Mouse (Mus musculus): ENCODE results near the gene Slc38a1. TPM values are rescaled to one million over a fixed set of nuclear protein-coding genes. Genes with fewer than 3 reads are reported as not detected.
"Not testable (repeated sequence)": the region's sequence is repeated elsewhere in the genome, so short reads cannot be mapped to it uniquely, and the experiment has no call there.

Slc38a1 gene
- polyA plus RNA-seq, 1 experiment from 2014 or later = 77.5 TPM

GRCm38 (mm10) chr15:96638173-96638572 lies 4.5 kb downstream of the Slc38a1 start:
- no peak overlapping the region for H3K27ac ChIP-seq (ENCODE audit: low read length)
- WGBS = 55% methylated on average over 10 of the region's 10 CpGs
- no peak overlapping the region for H3K4me2 ChIP-seq (replicated peaks; ENCODE audit: low read depth, low read length)

DNA sequence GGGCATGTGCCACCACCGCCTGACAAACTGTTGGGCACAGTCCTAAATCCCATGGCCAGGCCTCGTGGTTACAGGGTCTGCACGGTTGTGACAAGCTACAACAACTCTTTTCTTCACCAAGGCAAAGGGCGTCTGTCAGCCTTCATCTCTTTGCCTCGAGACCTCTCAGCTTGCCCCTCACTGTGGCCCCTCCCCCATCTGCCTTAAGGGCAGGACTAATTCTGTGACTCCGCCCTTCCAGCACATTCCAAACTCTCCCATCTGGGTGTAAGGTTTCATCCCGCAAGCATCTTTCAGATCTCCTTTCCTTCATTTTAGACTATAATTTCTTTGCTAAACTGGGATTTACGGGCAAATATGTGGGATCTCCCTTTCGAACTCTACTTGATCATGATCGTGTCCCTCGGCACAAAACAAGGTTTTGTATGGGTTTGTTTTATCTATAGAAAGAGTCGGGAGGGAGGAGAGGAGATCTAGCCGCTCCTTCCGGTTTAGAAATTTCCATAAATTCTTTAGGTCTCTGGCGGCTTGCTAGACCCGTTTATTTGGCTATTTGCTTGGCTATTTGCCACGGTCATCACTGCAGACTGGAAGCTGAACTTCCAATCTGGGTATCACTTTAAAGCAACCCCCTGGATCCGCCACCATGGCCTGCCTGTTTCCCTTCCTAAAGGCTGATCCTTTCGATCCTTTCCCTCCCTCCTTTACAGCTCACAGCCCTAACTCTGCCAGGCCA lies 7.9 kb downstream of the Slc38a1 start:
- Histone ChIP-seq H3K9ac (replicated peaks; ENCODE audit: low read depth, low read length) (no peak overlapping the region), H3K4me2 (replicated peaks; ENCODE audit: low read depth, low read length) (no peak overlapping the region), H3K36me3 (ENCODE audit: control insufficient read depth, insufficient read depth, low read length) (no peaks in the 10 kb centered on the region; the same call in 1 of the 2 replicates), H3K27ac (ENCODE audit: low read length) (no peak overlapping the region), H3K9me3 (ENCODE audit: control insufficient read depth, low read depth, low read length) (no peaks in the 10 kb centered on the region), H3K4me3 (ENCODE audit: low read depth, low read length) (no peak overlapping the region), H3K27me3 (ENCODE audit: control insufficient read depth, insufficient read depth, low read length) (no peaks in the 10 kb centered on the region), H3K4me1 (ENCODE audit: control insufficient read depth, insufficient read depth, low read length) (peaks cover 3% of the 10 kb centered on the region; the same call in 1 of the 2 replicates)
- ATAC-seq (ENCODE audit: insufficient number of reproducible peaks, insufficient read depth, low FRiP score, low read depth) = no peak
- WGBS = 76% methylated on average over 19 of the region's 19 CpGs

More at GRCm38 (mm10) chr15:96638173-96638572, 4.5 kb downstream of the Slc38a1 start:
- no peaks in the 10 kb centered on the region for H3K9me3 ChIP-seq (ENCODE audit: control insufficient read depth, low read depth, low read length)
- H3K27me3 ChIP-seq (ENCODE audit: control insufficient read depth, insufficient read depth, low read length) = no peaks in the 10 kb centered on the region
- H3K36me3 ChIP-seq (ENCODE audit: control insufficient read depth, insufficient read depth, low read length) = no peaks in the 10 kb centered on the region
- peaks cover 3% of the 10 kb centered on the region; the same call in 1 of the 2 replicates for H3K4me1 ChIP-seq (ENCODE audit: control insufficient read depth, insufficient read depth, low read length)
- ATAC-seq (ENCODE audit: insufficient number of reproducible peaks, insufficient read depth, low FRiP score, low read depth) = no peak
- H3K9ac ChIP-seq (replicated peaks; ENCODE audit: low read depth, low read length) = no peak overlapping the region
- no peak overlapping the region for H3K4me3 ChIP-seq (ENCODE audit: low read depth, low read length)

DNA sequence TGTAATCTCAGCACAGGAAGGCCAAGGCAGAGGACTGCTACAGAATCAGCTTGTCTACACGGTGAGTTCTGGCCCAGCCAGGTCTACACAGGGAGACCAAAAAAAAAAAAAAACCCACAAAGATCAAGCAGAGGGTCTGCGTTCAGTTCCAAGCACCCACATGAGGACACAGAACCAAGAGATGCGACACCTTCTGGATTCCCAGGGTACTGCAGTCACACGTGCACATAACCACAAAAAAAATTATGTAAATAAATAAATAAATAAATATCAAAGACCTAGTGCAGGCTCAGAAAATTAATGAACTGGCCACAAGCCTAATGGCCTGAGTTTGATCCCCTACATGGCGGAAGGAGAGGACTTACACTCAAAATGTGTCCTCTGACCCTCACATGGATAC lies 10.5 kb downstream of the Slc38a1 start:
- ATAC-seq (ENCODE audit: insufficient number of reproducible peaks, insufficient read depth, low FRiP score, low read depth) = no peak
- Histone ChIP-seq H3K4me2 (replicated peaks; ENCODE audit: low read depth, low read length) (no peak overlapping the region), H3K4me3 (ENCODE audit: low read depth, low read length) (no peak overlapping the region), H3K4me1 (ENCODE audit: control insufficient read depth, insufficient read depth, low read length) (no peaks in the 10 kb centered on the region), H3K9me3 (ENCODE audit: control insufficient read depth, low read depth, low read length) (no peaks in the 10 kb centered on the region), H3K9ac (replicated peaks; ENCODE audit: low read depth, low read length) (no peak overlapping the region), H3K27ac (ENCODE audit: low read length) (no peak overlapping the region), H3K27me3 (ENCODE audit: control insufficient read depth, insufficient read depth, low read length) (no peaks in the 10 kb centered on the region), H3K36me3 (ENCODE audit: control insufficient read depth, insufficient read depth, low read length) (no peaks in the 10 kb centered on the region; the same call in 1 of the 2 replicates)
- WGBS = 93% methylated on average over 5 of the region's 5 CpGs

GRCm38 (mm10) chr15:96631107-96631718 lies 11.5 kb downstream of the Slc38a1 start:
- H3K9ac ChIP-seq (replicated peaks; ENCODE audit: low read depth, low read length) = no peak overlapping the region
- no peaks in the 10 kb centered on the region for H3K4me1 ChIP-seq (ENCODE audit: control insufficient read depth, insufficient read depth, low read length)
- no peak overlapping the region for H3K4me2 ChIP-seq (replicated peaks; ENCODE audit: low read depth, low read length)
- no peak for ATAC-seq (ENCODE audit: insufficient number of reproducible peaks, insufficient read depth, low FRiP score, low read depth)
- H3K4me3 ChIP-seq (ENCODE audit: low read depth, low read length) = no peak overlapping the region
- H3K9me3 ChIP-seq (ENCODE audit: control insufficient read depth, low read depth, low read length) = no peaks in the 10 kb centered on the region
- 77% methylated on average over 13 of the region's 13 CpGs for WGBS
- H3K36me3 ChIP-seq (ENCODE audit: control insufficient read depth, insufficient read depth, low read length) = no peaks in the 10 kb centered on the region; the same call in 1 of the 2 replicates
- no peak overlapping the region for H3K27ac ChIP-seq (ENCODE audit: low read length)
- no peaks in the 10 kb centered on the region for H3K27me3 ChIP-seq (ENCODE audit: control insufficient read depth, insufficient read depth, low read length)

- no peak for ATAC-seq (ENCODE audit: insufficient number of reproducible peaks, insufficient read depth, low FRiP score, low read depth)
- 93% methylated on average over 7 of the region's 7 CpGs for WGBS
- H3K9me3 ChIP-seq (ENCODE audit: control insufficient read depth, low read depth, low read length) = no peaks in the 10 kb centered on the region
- H3K9ac ChIP-seq (replicated peaks; ENCODE audit: low read depth, low read length) = no peak overlapping the region
- no peak overlapping the region for H3K4me2 ChIP-seq (replicated peaks; ENCODE audit: low read depth, low read length)
- no peak overlapping the region for H3K4me3 ChIP-seq (ENCODE audit: low read depth, low read length)
- no peak overlapping the region for H3K27ac ChIP-seq (ENCODE audit: low read length)
- peaks cover 8% of the 10 kb centered on the region; the same call in 1 of the 2 replicates for H3K36me3 ChIP-seq (ENCODE audit: control insufficient read depth, insufficient read depth, low read length)
- no peaks in the 10 kb centered on the region for H3K4me1 ChIP-seq (ENCODE audit: control insufficient read depth, insufficient read depth, low read length)
- H3K27me3 ChIP-seq (ENCODE audit: control insufficient read depth, insufficient read depth, low read length) = no peaks in the 10 kb centered on the region
These were observed 14.5 kb downstream of the Slc38a1 start for GRCm38 (mm10) chr15:96628256-96628655.

DNA sequence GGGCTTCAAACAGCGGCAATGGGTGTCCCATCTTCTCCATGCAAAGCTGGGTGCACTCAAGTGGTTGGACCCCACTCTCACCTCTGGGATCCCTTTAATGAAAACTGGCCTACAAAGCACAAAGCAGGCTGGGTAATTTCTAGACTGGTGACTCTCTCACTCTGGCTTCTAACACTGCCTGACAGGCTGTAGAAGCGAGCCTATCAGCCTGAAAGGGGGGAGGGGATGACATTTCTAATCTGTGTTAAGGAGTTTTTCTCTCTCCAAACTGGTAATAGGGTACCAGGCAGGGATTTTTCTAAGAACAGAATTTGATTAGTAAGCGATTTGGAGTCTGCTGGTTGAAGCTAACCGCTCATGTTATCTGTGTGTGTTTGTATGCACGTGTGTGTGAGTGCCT lies 15.8 kb downstream of the Slc38a1 start:
- ATAC-seq (ENCODE audit: insufficient number of reproducible peaks, insufficient read depth, low FRiP score, low read depth) = no peak
- Histone ChIP-seq H3K9me3 (ENCODE audit: control insufficient read depth, low read depth, low read length) (no peaks in the 10 kb centered on the region), H3K36me3 (ENCODE audit: control insufficient read depth, insufficient read depth, low read length) (peaks cover 15% of the 10 kb centered on the region), H3K9ac (replicated peaks; ENCODE audit: low read depth, low read length) (no peak overlapping the region), H3K27ac (ENCODE audit: low read length) (no peak overlapping the region), H3K4me2 (replicated peaks; ENCODE audit: low read depth, low read length) (no peak overlapping the region), H3K27me3 (ENCODE audit: control insufficient read depth, insufficient read depth, low read length) (no peaks in the 10 kb centered on the region), H3K4me1 (ENCODE audit: control insufficient read depth, insufficient read depth, low read length) (no peaks in the 10 kb centered on the region), H3K4me3 (ENCODE audit: low read depth, low read length) (no peak overlapping the region)
- WGBS = 66% methylated on average over 5 of the region's 5 CpGs

- H3K4me2 ChIP-seq (replicated peaks; ENCODE audit: low read depth, low read length); H3K4me3 ChIP-seq (ENCODE audit: low read depth, low read length); H3K9ac ChIP-seq (replicated peaks; ENCODE audit: low read depth, low read length); H3K9me3 ChIP-seq (ENCODE audit: control insufficient read depth, low read depth, low read length); ATAC-seq (ENCODE audit: insufficient number of reproducible peaks, insufficient read depth, low FRiP score, low read depth); H3K27ac ChIP-seq (ENCODE audit: low read length); H3K4me1 ChIP-seq (ENCODE audit: control insufficient read depth, insufficient read depth, low read length); H3K27me3 ChIP-seq (ENCODE audit: control insufficient read depth, insufficient read depth, low read length): not testable (repeated sequence)
- WGBS = 76% methylated on average over 9 of the region's 9 CpGs
- H3K36me3 ChIP-seq (ENCODE audit: control insufficient read depth, insufficient read depth, low read length) = peaks cover 15% of the 10 kb centered on the region
These were observed 17.7 kb downstream of the Slc38a1 start for GRCm38 (mm10) chr15:96625012-96625411.

GRCm38 (mm10) chr15:96622376-96622775 lies 20.3 kb downstream of the Slc38a1 start:
- 96% methylated on average over 7 of the region's 7 CpGs for WGBS
- 0 out of 2 replicates have a peak, but pooled peaks cover 2% of the 10 kb centered on the region for H3K4me1 ChIP-seq (ENCODE audit: control insufficient read depth, insufficient read depth, low read length)
- no peaks in the 10 kb centered on the region for H3K9me3 ChIP-seq (ENCODE audit: control insufficient read depth, low read depth, low read length)
- no peak overlapping the region for H3K4me2 ChIP-seq (replicated peaks; ENCODE audit: low read depth, low read length)
- ATAC-seq (ENCODE audit: insufficient number of reproducible peaks, insufficient read depth, low FRiP score, low read depth) = no peak
- peaks cover 15% of the 10 kb centered on the region for H3K36me3 ChIP-seq (ENCODE audit: control insufficient read depth, insufficient read depth, low read length)
- no peak overlapping the region for H3K9ac ChIP-seq (replicated peaks; ENCODE audit: low read depth, low read length)
- no peak overlapping the region for H3K27ac ChIP-seq (ENCODE audit: low read length)
- H3K4me3 ChIP-seq (ENCODE audit: low read depth, low read length) = no peak overlapping the region
- no peaks in the 10 kb centered on the region for H3K27me3 ChIP-seq (ENCODE audit: control insufficient read depth, insufficient read depth, low read length)

All from stomach, embryonic 14.5 days (tissue).